Mouse (Mus musculus) ES-E14 (cell line): ENCODE measurements around the gene Arhgef28. TPM values are rescaled to one million over a fixed set of nuclear protein-coding genes. Genes with fewer than 3 reads are reported as not detected.

Source experiments
- DNase-seq: peaks from one replicate; pipeline ENCODE4 v3.0.0-alpha.2; 2013; ENCODE audit warnings: low read depth, low spot score
- H3K27ac ChIP-seq: 2 replicates; pipeline ENCODE4 v1.5.1; 2012; ENCODE audit warnings: low read depth, mild to moderate bottlenecking, low read length, moderate library complexity, mixed read lengths; ENCODE audit not compliant: poor library complexity, insufficient read depth, severe bottlenecking
- H3K36me3 ChIP-seq: 2 replicates; pipeline ENCODE4 v1.6.1; 2012; ENCODE audit warnings: mild to moderate bottlenecking, low read length, moderate library complexity, mixed read lengths; ENCODE audit not compliant: control insufficient read depth, poor library complexity, insufficient read depth, severe bottlenecking
- H3K4me1 ChIP-seq, 2 experiments: fragments of 150-350 bp in 1 of 2; sonication (generic) in 1 of 2; 2 replicates each; pipeline ENCODE4 v1.6.1; 2012; ENCODE audit warnings: low read length in 2 of 2, mild to moderate bottlenecking in 1 of 2, mixed read lengths in 1 of 2; ENCODE audit not compliant: control insufficient read depth in 2 of 2, insufficient read depth in 2 of 2, poor library complexity in 1 of 2
- H3K4me3 ChIP-seq, 2 experiments: fragments of 150-350 bp in 1 of 2; sonication (generic) in 1 of 2; 2 replicates each; pipeline ENCODE4 v1.5.1; 2012; ENCODE audit warnings: low read length in 2 of 2, low read depth in 1 of 2, mild to moderate bottlenecking in 1 of 2, mixed read lengths in 1 of 2; ENCODE audit not compliant: insufficient read depth in 1 of 2, poor library complexity in 1 of 2, severe bottlenecking in 1 of 2
- H3K9ac ChIP-seq: 2 replicates; pipeline ENCODE4 v1.6.1; 2012; ENCODE audit warnings: low read depth, mild to moderate bottlenecking, low read length, mixed read lengths; ENCODE audit not compliant: poor library complexity, insufficient read depth, severe bottlenecking
- H3K9me3 ChIP-seq: fragments of 150-350 bp; sonication (generic); 2 replicates; pipeline ENCODE4 v1.6.1; 2012; ENCODE audit warnings: low read depth, mild to moderate bottlenecking, low read length; ENCODE audit not compliant: control insufficient read depth, insufficient read depth
- CHD2 ChIP-seq: IDR thresholded peaks from 2 replicates; pipeline ENCODE4 v1.6.1; 2014; ENCODE audit warnings: mild to moderate bottlenecking, low read depth, low read length, inconsistent platforms
- HCFC1 ChIP-seq: IDR thresholded peaks from 2 replicates; pipeline ENCODE4 v1.6.1; 2012; ENCODE audit warnings: low read length, inconsistent platforms, borderline replicate concordance; ENCODE audit not compliant: insufficient read depth
- MAFK ChIP-seq: IDR thresholded peaks from 2 replicates; pipeline ENCODE4 v1.6.1; 2014; ENCODE audit warnings: mild to moderate bottlenecking, low read depth, low read length, inconsistent platforms; ENCODE audit not compliant: insufficient read depth
- ZC3H11A ChIP-seq: IDR thresholded peaks from 2 replicates; pipeline ENCODE4 v1.6.1; 2012; ENCODE audit warnings: low read depth, mild to moderate bottlenecking, inconsistent platforms, low read length, borderline replicate concordance
- ZNF384 ChIP-seq: IDR thresholded peaks from 2 replicates; pipeline ENCODE4 v1.6.1; 2012; ENCODE audit warnings: low read depth, low read length, inconsistent platforms
- in situ Hi-C, 2 experiments: fragments of 600-800 bp; cut with MboI; formaldehyde crosslinking; loops; one replicate each; pipeline ENCODE4 v1.15.1; 2025; ENCODE audit warnings: low sequenced_read_pairs in 2 of 2, inconsistent platforms in 1 of 2; ENCODE audit not compliant: unreplicated experiment in 2 of 2
- total RNA-seq: library from RNA; depleted of rRNA; stranded (reverse); fragments of 300-350 nt; gene quantifications from 2 replicates; pipeline ENCODE4 v1.2.3, GENCODE M21; 2012

The Arhgef28 gene
- total RNA-seq, 1 experiment = 19.0 TPM

- no peak for DNase-seq
- Histone ChIP-seq H3K27ac (no peak overlapping the region), H3K9ac (no peak overlapping the region), H3K9me3 (no peaks in the 10 kb centered on the region), H3K4me3 (no peak overlapping the region), H3K4me1 (peaks cover 0 to 5% of the 10 kb centered on the region in 2 experiments; a peak in 1 of 4 replicates), H3K36me3 (no peaks in the 10 kb centered on the region; the same call in 1 of the 2 replicates)
- in situ Hi-C loops = no loop called here
- no peak for TF ChIP-seq CHD2
- no peak for TF ChIP-seq ZNF384
- no peak for TF ChIP-seq HCFC1
- TF ChIP-seq MAFK = no peak
Observed at GRCm38 (mm10) chr13:97973915-97974314, 232.3 kb downstream of the Arhgef28 start.

- Histone ChIP-seq H3K27ac (no peak overlapping the region), H3K36me3 (peaks cover 3% of the 10 kb centered on the region; the same call in 1 of the 2 replicates), H3K9ac (no peak overlapping the region), H3K9me3 (no peaks in the 10 kb centered on the region), H3K4me1 (peaks cover 0 to 13% of the 10 kb centered on the region in 2 experiments; a peak in 1 of 4 replicates), H3K4me3 (no peak overlapping the region)
- in situ Hi-C loops = no loop called here
- TF ChIP-seq HCFC1 = no peak
- no peak for TF ChIP-seq CHD2
- no peak for TF ChIP-seq MAFK
- no peak for DNase-seq
Observed at GRCm38 (mm10) chr13:97966077-97966476, 240.2 kb downstream of the Arhgef28 start.

GRCm38 (mm10) chr13:97964892-97965424, 241.3 kb downstream of the Arhgef28 start:
- no peak for DNase-seq
- Histone ChIP-seq H3K9ac (no peak overlapping the region), H3K27ac (no peak overlapping the region), H3K4me1 (peaks cover 0 to 13% of the 10 kb centered on the region in 2 experiments; a peak in 2 of 4 replicates), H3K9me3 (no peaks in the 10 kb centered on the region), H3K4me3 (no peak overlapping the region), H3K36me3 (peaks cover 3% of the 10 kb centered on the region; the same call in 1 of the 2 replicates)
- TF ChIP-seq ZNF384 (no peak), CHD2 (no peak), HCFC1 (no peak), MAFK (no peak), ZC3H11A (no peak)
- in situ Hi-C loops = no loop called here

- TF ChIP-seq MAFK = no peak
- TF ChIP-seq HCFC1 = no peak
- no peak for TF ChIP-seq CHD2
- H3K4me1 ChIP-seq = peaks cover 8 to 13% of the 10 kb centered on the region in 2 experiments
- no peaks in the 10 kb centered on the region for H3K9me3 ChIP-seq
- in situ Hi-C loops = no loop called here
- H3K4me3 ChIP-seq = no peak overlapping the region
- H3K27ac ChIP-seq = no peak overlapping the region
- H3K36me3 ChIP-seq = peaks cover 3% of the 10 kb centered on the region; the same call in 1 of the 2 replicates
- no peak for DNase-seq
- no peak overlapping the region for H3K9ac ChIP-seq
Observed at GRCm38 (mm10) chr13:97960142-97960541, 246.1 kb downstream of the Arhgef28 start.

GRCm38 (mm10) chr13:97959394-97959888, 246.8 kb downstream of the Arhgef28 start:
- TF ChIP-seq CHD2 (no peak), MAFK (no peak), ZC3H11A (no peak), HCFC1 (no peak), ZNF384 (peak; percentile 91)
- no peak for DNase-seq
- no peaks in the 10 kb centered on the region for H3K9me3 ChIP-seq
- peaks cover 3% of the 10 kb centered on the region; the same call in 1 of the 2 replicates for H3K36me3 ChIP-seq
- in situ Hi-C loops = no loop called here
- H3K4me1 ChIP-seq = peaks cover 10 to 11% of the 10 kb centered on the region in 2 experiments
- H3K9ac ChIP-seq = no peak overlapping the region
- no peak overlapping the region for H3K4me3 ChIP-seq
- no peak overlapping the region; the same call in 1 of the 2 replicates for H3K27ac ChIP-seq
